Mouse (Mus musculus) midbrain, postnatal 0 days (tissue): ENCODE data around the gene Mybbp1a. TPM values are rescaled to one million over a fixed set of nuclear protein-coding genes. Genes with fewer than 3 reads are reported as not detected.
A peak's percentile ranks its signal among the peaks of the same experiment; 100 is the strongest.

Experiments
- ATAC-seq: fragments of 200-750 bp; cut with Nextera tagmentation; 2 replicates; pipeline ENCODE4 v1.8.0; 2017; ENCODE audit warnings: moderate number of reproducible peaks, mild to moderate bottlenecking, moderate TSS enrichment, moderate library complexity; ENCODE audit not compliant: low FRiP score
- DNase-seq: peaks from one replicate; pipeline ENCODE4 v3.0.0-alpha.2; 2015; ENCODE audit warnings: low spot score
- H3K27ac ChIP-seq: fragments of 300-500 bp; sonication (generic); 2 replicates; pipeline ENCODE4 v1.5.1; 2014; ENCODE audit warnings: low read depth, mild to moderate bottlenecking, low read length, mixed read lengths
- H3K27me3 ChIP-seq: fragments of 300-500 bp; sonication (generic); 2 replicates; pipeline ENCODE4 v1.6.1; 2014; ENCODE audit warnings: low read length, control low read depth, mixed read lengths; ENCODE audit not compliant: insufficient read depth
- H3K36me3 ChIP-seq: fragments of 300-500 bp; sonication (generic); 2 replicates; pipeline ENCODE4 v1.6.1; 2014; ENCODE audit warnings: low read length, control low read depth, mixed read lengths; ENCODE audit not compliant: insufficient read depth
- H3K4me1 ChIP-seq: fragments of 300-500 bp; sonication (generic); 2 replicates; pipeline ENCODE4 v1.6.1; 2014; ENCODE audit warnings: mild to moderate bottlenecking, control low read depth, antibody characterized with exemption, low read length, mixed read lengths; ENCODE audit not compliant: insufficient read depth
- H3K4me2 ChIP-seq: fragments of 300-500 bp; sonication (generic); 2 replicates; pipeline ENCODE4 v1.6.1; 2014; ENCODE audit warnings: low read depth, mild to moderate bottlenecking, low read length, mixed read lengths; ENCODE audit not compliant: poor library complexity, severe bottlenecking
- H3K4me3 ChIP-seq: fragments of 300-500 bp; sonication (generic); 2 replicates; pipeline ENCODE4 v1.5.1; 2014; ENCODE audit warnings: low read depth, mild to moderate bottlenecking, low read length, moderate library complexity
- H3K9ac ChIP-seq: fragments of 300-500 bp; sonication (generic); replicated peaks from 2 replicates; pipeline ENCODE4 v1.6.1; 2014; ENCODE audit warnings: mild to moderate bottlenecking, low read length, moderate library complexity, mixed read lengths; ENCODE audit not compliant: poor library complexity, severe bottlenecking
- H3K9me3 ChIP-seq: fragments of 300-500 bp; sonication (generic); 2 replicates; pipeline ENCODE4 v1.6.1; 2016; ENCODE audit warnings: low read length, control low read depth
- CTCF ChIP-seq: IDR thresholded peaks from 2 replicates; pipeline ENCODE4 v1.5.1; 2016; ENCODE audit warnings: antibody characterized with exemption, mild to moderate bottlenecking
- WGBS: fragments of 180-500 bp; shearing (Covaris S2); extraction: QIAGEN DNeasy Blood & Tissue Kit; methylation state at CpG from one replicate; pipeline ENCODE4 v1.1.7; 2014; 5-methylcytosine and 5-hydroxymethylcytosine counted together
- polyA plus RNA-seq: library from polyadenylated mRNA; unstranded; fragments of >200 nt; fragmentation: Nextera tagmentation; extraction: Ambion mirVana; gene quantifications from 2 replicates; pipeline ENCODE4 v1.2.1, GENCODE M21; 2015
- total RNA-seq: library from RNA; depleted of rRNA; stranded (reverse); fragments of >200 nt; gene quantifications from 2 replicates; pipeline ENCODE4 v1.2.3, GENCODE M21; 2014

Gene Mybbp1a
- total and polyA plus RNA-seq, 2 experiments from 2014 or later: 25.9 to 50.0 TPM

GRCm38 (mm10) chr11:72397072-72397471, 44.1 kb upstream of the Mybbp1a start:
- H3K27ac ChIP-seq: no peak overlapping the region
- no peaks in the 10 kb centered on the region for H3K9me3 ChIP-seq
- peak; percentile 56 for DNase-seq
- no peak for TF ChIP-seq CTCF
- H3K4me3 ChIP-seq: no peak overlapping the region
- no peaks in the 10 kb centered on the region for H3K4me1 ChIP-seq
- H3K27me3 ChIP-seq: no peaks in the 10 kb centered on the region
- H3K9ac ChIP-seq: no peak overlapping the region
- 79% methylated on average over 10 of the region's 10 CpGs for WGBS
- 0 out of 2 replicates have a peak, but pooled peaks cover 7% of the 10 kb centered on the region for H3K36me3 ChIP-seq
- H3K4me2 ChIP-seq: no peak overlapping the region
- ATAC-seq: no peak

- ATAC-seq: no peak
- DNase-seq: no peak
- no peak overlapping the region for H3K4me2 ChIP-seq
- H3K27me3 ChIP-seq: no peaks in the 10 kb centered on the region
- 0 out of 2 replicates have a peak, but pooled peaks cover 7% of the 10 kb centered on the region for H3K36me3 ChIP-seq
- 85% methylated on average over 8 of the region's 8 CpGs for WGBS
- no peak overlapping the region for H3K9ac ChIP-seq
- TF ChIP-seq CTCF: no peak
- no peak overlapping the region for H3K27ac ChIP-seq
- H3K9me3 ChIP-seq: no peaks in the 10 kb centered on the region
- H3K4me3 ChIP-seq: no peak overlapping the region
- H3K4me1 ChIP-seq: no peaks in the 10 kb centered on the region
Measured at GRCm38 (mm10) chr11:72397811-72398525, 43.2 kb upstream of the Mybbp1a start.

GRCm38 (mm10) chr11:72401068-72401467, 40.1 kb upstream of the Mybbp1a start:
- no peaks in the 10 kb centered on the region for H3K9me3 ChIP-seq
- no peak overlapping the region for H3K9ac ChIP-seq
- TF ChIP-seq CTCF: no peak
- H3K36me3 ChIP-seq: 0 out of 2 replicates have a peak, but pooled peaks cover 7% of the 10 kb centered on the region
- H3K27ac ChIP-seq: no peak overlapping the region
- no peaks in the 10 kb centered on the region for H3K4me1 ChIP-seq
- no peak for ATAC-seq
- no peaks in the 10 kb centered on the region for H3K27me3 ChIP-seq
- no peak for DNase-seq
- H3K4me2 ChIP-seq: no peak overlapping the region
- H3K4me3 ChIP-seq: no peak overlapping the region
- WGBS: 93% methylated on average over 12 of the region's 12 CpGs

GRCm38 (mm10) chr11:72402017-72402416, 39.1 kb upstream of the Mybbp1a start:
- TF ChIP-seq CTCF: no peak
- H3K4me3 ChIP-seq: no peak overlapping the region
- no peak overlapping the region for H3K9ac ChIP-seq

GRCm38 (mm10) chr11:72402969-72403368, 38.2 kb upstream of the Mybbp1a start:
- Histone ChIP-seq H3K9ac (no peak overlapping the region), H3K9me3 (no peaks in the 10 kb centered on the region), H3K4me1 (no peaks in the 10 kb centered on the region), H3K4me2 (no peak overlapping the region), H3K27me3 (no peaks in the 10 kb centered on the region), H3K27ac (no peak overlapping the region), H3K4me3 (no peak overlapping the region), H3K36me3 (0 out of 2 replicates have a peak, but pooled peaks cover 7% of the 10 kb centered on the region)
- DNase-seq (no peak), ATAC-seq (no peak)
- WGBS: 93% methylated on average over 12 of the region's 12 CpGs
- no peak for TF ChIP-seq CTCF

More at GRCm38 (mm10) chr11:72402017-72402416, 39.1 kb upstream of the Mybbp1a start:
- H3K36me3 ChIP-seq: 0 out of 2 replicates have a peak, but pooled peaks cover 7% of the 10 kb centered on the region
- no peak for DNase-seq
- H3K9me3 ChIP-seq: no peaks in the 10 kb centered on the region
- H3K27me3 ChIP-seq: no peaks in the 10 kb centered on the region
- ATAC-seq: no peak
- H3K27ac ChIP-seq: no peak overlapping the region
- 86% methylated on average over 5 of the region's 5 CpGs for WGBS
- H3K4me2 ChIP-seq: no peak overlapping the region
- no peaks in the 10 kb centered on the region for H3K4me1 ChIP-seq

GRCm38 (mm10) chr11:72405532-72405931, 35.6 kb upstream of the Mybbp1a start:
- H3K36me3 ChIP-seq: no peaks in the 10 kb centered on the region
- ATAC-seq: no peak
- DNase-seq: no peak
- no peak overlapping the region for H3K9ac ChIP-seq
- WGBS: 67% methylated on average over 4 of the region's 4 CpGs
- no peak overlapping the region for H3K27ac ChIP-seq
- no peaks in the 10 kb centered on the region for H3K9me3 ChIP-seq
- no peaks in the 10 kb centered on the region; the same call in 1 of the 2 replicates for H3K27me3 ChIP-seq
- TF ChIP-seq CTCF: no peak
- H3K4me2 ChIP-seq: no peak overlapping the region
- H3K4me1 ChIP-seq: no peaks in the 10 kb centered on the region
- no peak overlapping the region for H3K4me3 ChIP-seq
